Mouse (Mus musculus) testis, adult 2 months (tissue): Measurements from ENCODE around the gene Eef1g.

Experiments
- CTCF ChIP-seq: fragments of 200-500 bp; IDR thresholded peaks from 2 replicates; pipeline ENCODE4 v1.5.1; 2012; ENCODE audit warnings: low read depth, mild to moderate bottlenecking, inconsistent platforms, low read length, moderate library complexity; ENCODE audit not compliant: control insufficient read depth, insufficient read depth, insufficient replicate concordance
- POLR2A ChIP-seq: fragments of 200-500 bp; IDR thresholded peaks from 2 replicates; pipeline ENCODE4 v1.6.1; 2012; ENCODE audit warnings: low read depth, mild to moderate bottlenecking, inconsistent platforms, low read length, moderate library complexity; ENCODE audit not compliant: control insufficient read depth

DNA sequence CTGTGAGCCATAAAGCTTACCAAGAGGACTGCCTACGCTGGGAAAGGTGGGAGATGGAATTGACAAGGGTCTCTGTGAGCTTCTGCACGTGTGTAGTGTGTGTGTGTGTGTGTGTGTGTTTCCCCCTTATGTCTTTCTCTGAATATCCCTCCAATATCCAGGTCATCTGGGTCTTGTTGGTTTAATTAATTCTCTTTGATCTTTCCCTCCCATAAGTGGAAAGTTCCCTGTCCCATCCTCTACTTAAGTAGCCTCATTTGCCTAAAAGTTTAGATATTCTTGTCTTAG is 26.7 kb downstream of the Eef1g start:
- no peak for TF ChIP-seq CTCF
- TF ChIP-seq POLR2A: no peak
